Mouse (Mus musculus) layer of hippocampus, adult 11-12 months (tissue): ENCODE data around the gene Pde6c.
A peak's percentile ranks its signal among the peaks of the same experiment; 100 is the strongest.

Experiments
- DNase-seq: peaks from one replicate; pipeline ENCODE4 v3.0.0; 2022; ENCODE audit warnings: low spot score

Pde6c gene

DNA sequence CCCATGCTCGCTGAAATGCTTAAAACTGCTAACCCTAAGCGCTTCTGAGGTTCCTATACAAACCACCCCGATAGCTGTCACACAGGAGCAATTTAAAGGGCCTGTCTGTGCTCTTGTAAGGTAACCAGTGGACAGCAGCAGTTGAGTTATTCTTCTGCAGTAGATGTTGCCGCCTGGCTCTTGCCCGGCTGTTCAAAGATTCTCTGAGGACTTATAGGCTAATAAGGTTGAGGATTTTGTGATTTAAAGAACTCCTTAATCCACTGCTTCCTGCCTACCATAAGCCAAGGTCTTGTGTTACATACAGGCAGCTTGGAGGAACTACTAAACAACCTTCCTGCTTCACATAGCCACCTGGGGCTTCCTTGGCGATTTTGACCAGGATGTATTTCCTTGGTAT is at the start of gene Pde6c:
Pde6c (plus strand) TSS at position 301 of the 400 bp plus-strand sequence.
- no peak for DNase-seq

- DNase-seq = no peak
Measured at GRCm38 (mm10) chr19:38082931-38083525, 49.6 kb upstream of the Pde6c start.

GRCm38 (mm10) chr19:38085841-38086240 is 46.7 kb upstream of the Pde6c start:
- no peak for DNase-seq

GRCm38 (mm10) chr19:38086948-38087551 is 45.5 kb upstream of the Pde6c start:
- peak; percentile 37 for DNase-seq

DNA sequence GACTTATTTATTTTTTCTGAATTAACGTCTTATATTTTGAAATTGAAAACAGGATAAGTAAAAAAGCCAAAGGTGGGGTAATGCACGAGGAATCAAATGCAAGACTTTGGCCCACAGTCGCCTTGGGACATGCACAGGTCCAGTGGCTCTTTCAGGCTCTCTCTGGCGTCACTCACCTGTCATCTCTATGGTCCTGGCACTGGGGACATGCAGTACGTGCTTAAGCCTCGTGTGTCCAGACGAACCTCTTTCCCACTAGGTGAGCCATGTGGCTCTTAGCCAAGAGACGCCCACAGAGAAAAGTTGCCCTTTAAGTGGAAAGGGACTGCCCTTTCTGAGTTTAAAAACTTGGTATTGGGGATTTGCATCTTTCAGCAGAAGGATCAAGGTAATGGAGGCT is 43.2 kb upstream of the Pde6c start:
- no peak for DNase-seq

- DNase-seq = no peak
Measured at GRCm38 (mm10) chr19:38091512-38091985, 41.0 kb upstream of the Pde6c start.

DNA sequence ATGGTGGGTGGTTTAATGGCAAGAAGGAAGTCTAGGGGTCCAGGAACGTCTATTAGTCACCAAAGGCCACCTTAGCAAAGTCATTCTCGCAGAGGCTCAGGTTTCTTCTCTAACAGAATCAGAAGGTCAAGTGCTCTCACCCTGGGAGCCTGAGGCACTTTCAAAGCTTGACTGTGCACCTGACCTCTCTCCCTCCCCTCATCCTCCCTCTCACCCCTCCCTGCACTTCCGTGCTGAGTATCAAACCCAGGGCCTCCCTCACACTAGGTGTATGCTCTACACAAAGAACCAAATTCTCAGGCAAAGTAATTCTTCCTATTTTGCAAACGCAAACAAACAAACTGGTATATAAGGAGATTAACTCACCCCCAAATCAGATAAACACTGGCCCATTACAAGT is 36.4 kb upstream of the Pde6c start:
- DNase-seq = no peak

DNA sequence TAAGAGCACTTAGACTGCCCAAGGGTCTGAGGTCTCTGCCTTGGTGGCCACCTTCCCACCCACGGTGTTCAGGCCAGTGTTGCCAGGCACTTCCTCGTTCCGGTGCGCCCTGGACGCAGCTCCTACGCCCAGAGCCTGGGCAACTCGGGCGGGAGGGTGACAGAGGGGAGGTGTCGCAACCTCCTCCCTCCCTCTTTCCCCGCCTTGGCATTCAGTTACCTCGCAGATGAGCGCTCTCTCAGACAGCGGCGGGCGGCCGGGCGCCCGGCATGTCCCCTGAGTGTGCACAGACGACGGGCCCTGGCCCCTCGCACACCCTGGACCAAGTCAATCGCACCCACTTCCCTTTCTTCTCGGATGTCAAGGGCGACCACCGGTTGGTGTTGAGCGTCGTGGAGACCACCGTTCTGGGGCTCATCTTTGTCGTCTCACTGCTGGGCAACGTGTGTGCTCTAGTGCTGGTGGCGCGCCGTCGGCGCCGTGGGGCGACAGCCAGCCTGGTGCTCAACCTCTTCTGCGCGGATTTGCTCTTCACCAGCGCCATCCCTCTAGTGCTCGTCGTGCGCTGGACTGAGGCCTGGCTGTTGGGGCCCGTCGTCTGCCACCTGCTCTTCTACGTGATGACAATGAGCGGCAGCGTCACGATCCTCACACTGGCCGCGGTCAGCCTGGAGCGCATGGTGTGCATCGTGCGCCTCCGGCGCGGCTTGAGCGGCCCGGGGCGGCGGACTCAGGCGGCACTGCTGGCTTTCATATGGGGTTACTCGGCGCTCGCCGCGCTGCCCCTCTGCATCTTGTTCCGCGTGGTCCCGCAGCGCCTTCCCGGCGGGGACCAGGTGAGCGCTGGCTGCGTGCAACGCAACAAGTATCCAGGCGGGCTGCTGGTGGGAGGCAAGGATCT is 35.5 kb upstream of the Pde6c start, which contains the start of gene Ffar4:
Ffar4 (plus strand) TSS at position 214 of the 901 bp plus-strand sequence.
- DNase-seq = no peak

DNA sequence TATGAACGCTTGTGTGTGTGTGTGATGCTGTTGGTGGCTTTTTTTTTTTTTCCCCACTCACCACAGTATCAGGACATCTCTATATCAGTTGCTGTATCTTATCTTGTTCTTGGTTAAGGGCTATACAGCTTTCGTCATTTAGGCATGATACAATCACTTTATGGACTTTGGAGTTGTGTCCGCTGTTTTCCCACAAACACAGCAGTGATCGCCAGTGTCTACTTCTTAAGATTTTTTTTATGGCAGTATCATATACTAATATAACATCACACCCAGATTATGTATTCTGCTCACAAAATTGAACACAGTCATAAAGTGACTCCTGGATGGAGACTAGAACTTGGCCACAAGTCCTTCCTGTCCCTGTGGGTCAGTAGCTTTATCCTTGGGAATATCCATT is 24.7 kb upstream of the Pde6c start:
- DNase-seq = no peak

GRCm38 (mm10) chr19:38109506-38110242 is 22.9 kb upstream of the Pde6c start:
- DNase-seq = no peak

- DNase-seq = no peak
Measured at GRCm38 (mm10) chr19:38111056-38111455, 21.5 kb upstream of the Pde6c start.

GRCm38 (mm10) chr19:38112575-38112974 is 20.0 kb upstream of the Pde6c start:
- no peak for DNase-seq

- no peak for DNase-seq
Measured at GRCm38 (mm10) chr19:38114834-38115491, 17.6 kb upstream of the Pde6c start.

DNA sequence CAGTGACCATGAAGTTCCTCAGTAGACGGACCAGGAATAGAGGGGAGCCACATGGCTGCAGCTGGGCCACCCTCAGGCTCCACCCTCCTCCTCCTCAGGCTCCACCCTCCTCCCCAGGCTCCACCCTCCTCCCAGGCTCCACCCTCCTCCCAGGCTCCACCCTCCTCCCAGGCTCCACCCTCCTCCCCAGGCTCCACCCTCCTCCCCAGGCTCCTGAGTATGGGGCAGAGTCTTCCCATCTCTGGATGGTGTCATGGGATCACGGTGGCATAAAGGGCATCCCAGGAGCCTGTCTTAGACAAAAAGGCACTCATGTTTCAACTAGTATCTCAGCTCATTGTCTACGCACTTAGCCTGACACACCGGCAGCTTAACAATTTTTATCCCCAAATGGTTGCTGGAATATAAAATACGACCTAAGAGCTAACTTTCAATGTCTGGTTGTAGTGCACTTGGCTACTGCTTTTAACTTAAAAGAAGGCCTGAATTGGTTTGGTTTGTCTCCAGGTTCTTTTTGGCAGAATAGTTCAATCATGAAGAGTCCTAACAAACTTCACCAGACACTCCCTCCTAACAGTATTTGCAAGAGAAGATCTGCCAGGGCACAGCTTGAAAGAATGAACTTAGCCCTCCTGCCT is 12.3 kb upstream of the Pde6c start:
- no peak for DNase-seq

DNA sequence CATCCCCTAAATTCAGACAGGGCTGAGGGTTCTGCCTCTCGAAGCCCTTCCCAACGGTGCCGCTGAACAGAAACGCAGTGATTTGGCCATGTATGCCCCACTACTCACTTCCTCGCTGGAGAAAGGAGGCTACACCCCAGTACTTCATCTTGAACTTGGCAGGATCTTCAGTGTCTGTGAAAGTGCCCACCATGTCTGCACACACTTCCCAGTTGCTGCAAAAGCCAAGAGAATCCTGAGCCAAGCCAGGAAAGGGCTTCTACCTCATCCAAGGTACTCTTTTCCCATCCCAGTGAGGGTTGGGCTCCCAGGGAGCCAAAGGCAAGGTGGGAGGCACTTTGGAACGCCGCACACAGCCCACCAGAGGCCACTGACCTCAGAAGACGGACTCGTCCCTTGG is 8.7 kb upstream of the Pde6c start:
- no peak for DNase-seq

DNA sequence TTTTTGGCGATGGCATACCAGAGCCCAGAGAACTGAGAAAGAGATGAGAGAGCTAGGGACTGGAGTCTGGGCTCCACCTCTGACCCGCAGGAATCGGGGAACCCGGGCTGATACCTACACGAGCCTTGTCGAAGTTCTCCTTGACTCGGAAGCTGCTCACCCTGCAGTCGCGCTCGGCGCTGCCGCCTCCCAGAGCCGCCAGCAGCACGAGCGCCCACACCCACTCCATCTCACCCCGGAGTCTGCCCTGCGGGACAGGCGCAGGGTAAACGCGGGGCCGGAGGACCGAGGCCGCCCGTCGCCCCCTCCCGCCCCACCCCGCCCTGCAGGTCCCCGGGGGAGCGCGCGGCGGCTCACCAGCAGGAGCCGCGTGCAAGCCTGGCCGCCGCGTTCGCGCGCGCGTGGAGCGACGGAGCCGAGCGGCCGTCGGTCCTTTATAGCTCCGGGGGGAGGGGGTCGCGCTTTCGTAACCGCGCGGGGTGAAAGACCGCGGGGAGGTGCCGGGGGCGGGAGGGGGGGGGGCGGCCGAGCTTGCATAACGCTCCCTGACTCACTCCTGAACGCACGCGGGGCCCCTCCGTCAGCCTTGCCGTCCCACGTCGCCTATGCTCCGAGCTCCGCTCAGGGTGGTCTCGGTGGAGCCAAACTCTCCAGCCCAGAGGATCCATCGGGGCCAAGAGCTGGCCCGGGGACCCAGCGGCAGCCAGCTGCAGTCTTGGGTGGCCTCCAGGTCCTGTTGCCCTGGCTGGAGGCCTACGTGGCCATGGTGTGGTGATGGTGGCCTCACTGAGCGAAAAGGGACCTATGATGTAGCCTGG is 8.0 kb upstream of the Pde6c start:
- DNase-seq = no peak

DNA sequence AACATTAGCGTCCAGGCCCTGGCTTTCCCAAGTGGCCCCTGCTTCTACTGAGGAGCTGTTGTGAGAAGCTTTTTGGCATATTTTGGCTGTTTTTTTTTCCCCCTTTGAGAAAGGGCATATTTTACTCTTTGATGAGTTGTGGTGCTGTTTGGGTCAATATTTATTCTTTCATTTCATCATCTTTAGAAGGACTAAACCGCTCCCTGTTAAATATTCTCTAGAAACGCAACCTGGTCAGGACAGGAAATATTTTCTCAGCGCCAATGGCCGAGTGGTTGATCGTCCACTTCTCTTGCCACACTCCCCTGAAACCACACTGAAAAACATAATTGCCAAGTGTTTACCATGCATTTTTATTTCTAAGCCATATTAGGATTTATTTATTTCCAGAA is 7.4 kb upstream of the Pde6c start, which contains the start of gene Rbp4:
Rbp4 (minus strand) TSS at position 63 of the 392 bp plus-strand sequence.
- DNase-seq = no peak

DNA sequence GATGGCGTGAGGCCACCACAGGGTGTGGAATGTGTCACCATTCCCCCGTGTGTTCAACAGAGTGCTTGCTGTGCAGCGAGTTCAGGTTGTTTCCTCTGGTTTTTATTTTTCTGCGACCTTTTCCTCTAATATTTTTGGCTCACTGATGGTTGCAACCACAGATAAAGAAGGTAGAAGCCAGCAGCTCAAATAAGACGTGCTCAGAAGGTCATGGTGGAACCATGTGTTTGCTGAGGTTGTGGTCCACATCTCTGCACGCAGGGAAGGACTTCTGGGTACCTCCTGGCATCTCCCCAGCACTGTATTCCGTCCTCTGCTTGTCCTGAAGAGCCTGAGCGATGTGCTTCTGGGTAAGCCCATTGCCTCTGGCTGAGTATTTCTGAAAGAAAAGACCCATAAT is 5.9 kb upstream of the Pde6c start:
- DNase-seq = no peak

- DNase-seq = no peak
Measured at GRCm38 (mm10) chr19:38133986-38134385, 1.4 kb downstream of the Pde6c start.

DNA sequence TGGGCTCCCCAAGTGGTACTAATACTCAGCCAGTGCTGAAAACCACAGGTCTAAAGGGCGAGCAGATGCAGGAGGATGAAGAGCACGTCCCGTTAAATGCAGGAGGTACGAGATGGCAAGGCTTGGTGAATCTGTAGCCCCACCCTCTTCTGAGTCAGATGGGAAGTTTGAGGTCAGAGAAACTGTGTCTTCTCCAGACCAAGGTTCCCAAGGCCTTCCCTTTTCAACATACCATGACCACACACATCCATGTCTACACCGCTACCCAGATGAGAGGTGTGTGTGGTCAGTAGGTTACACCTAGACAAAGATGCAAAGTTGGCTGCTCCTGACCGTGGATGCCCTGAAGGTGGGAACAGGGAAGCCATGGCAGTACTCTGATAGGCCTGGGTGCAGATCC is 2.2 kb downstream of the Pde6c start:
- no peak for DNase-seq
